Mouse (Mus musculus) frontal cortex, adult (tissue): Measurements from ENCODE around the gene Vmn1r137.
"Not testable (repeated sequence)": the region's sequence is repeated elsewhere in the genome, so short reads cannot be mapped to it uniquely, and the experiment has no call there.

Experiments
- ATAC-seq: cut with Nextera tagmentation; 2 replicates; pipeline ENCODE4 v1.9.2; 2017; ENCODE audit warnings: mild to moderate bottlenecking, moderate library complexity, mixed read lengths; ENCODE audit not compliant: low TSS enrichment

Gene Vmn1r137

GRCm38 (mm10) chr7:21994287-21994686, at the start of gene Vmn1r137:
Gene Vmn1r137, plus strand, starts transcription at chr7:21994587.
- ATAC-seq = not testable (repeated sequence)

GRCm38 (mm10) chr7:22028797-22029196, 34.4 kb downstream of the Vmn1r137 start, which contains the start of gene Vmn1r138:
Gene Vmn1r138, minus strand, starts transcription at chr7:22028897.
- ATAC-seq = not testable (repeated sequence)
